Mouse (Mus musculus) T-helper 2 cell (primary cell): ENCODE data around the gene Mrgprd.

Source experiments
- in situ Hi-C: fragments of 300-600 bp; cut with MboI, MseI; formaldehyde crosslinking; loops from one replicate; pipeline ENCODE4 v1.15.1; 2025; ENCODE audit warnings: high pct_unique_total_duplicates

Gene Mrgprd

DNA sequence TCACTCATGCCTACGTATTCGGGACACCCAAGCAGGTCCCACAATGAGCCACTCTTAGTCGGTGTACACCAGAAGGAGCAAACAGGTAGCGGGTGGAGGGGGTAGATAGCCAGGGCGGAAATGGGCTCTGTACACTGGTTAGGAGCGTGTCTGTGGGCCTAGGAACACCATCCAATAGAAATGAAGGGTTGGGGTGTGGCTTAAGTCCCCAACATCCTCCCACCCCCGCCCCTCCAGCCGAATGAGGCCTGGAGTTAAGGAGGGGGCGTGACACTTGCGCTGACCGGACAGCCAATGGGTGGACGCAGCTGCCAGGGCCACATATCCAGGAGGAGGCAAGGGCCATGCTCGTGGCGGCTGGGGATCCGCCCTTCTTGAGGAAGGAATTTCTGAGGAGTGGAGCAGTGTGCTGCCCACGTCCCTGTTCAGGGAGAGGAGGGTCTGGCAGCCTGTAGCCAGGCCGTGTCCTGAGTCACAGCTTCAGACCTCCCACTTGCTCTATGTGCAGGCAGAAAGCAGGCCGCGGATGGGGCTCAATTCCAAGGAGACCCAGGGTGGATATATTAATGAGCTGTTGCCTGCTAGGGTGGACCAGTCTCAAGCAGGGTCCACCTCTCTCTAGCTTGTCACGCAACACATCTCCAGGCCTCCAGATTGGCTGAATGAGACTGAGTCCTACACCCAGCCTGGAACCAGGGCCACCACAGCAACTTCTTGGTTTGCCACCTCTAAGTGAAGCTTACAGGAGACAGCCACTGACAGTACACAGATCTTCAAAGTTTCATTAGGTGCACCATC lies 11.9 kb upstream of the Mrgprd start:
- in situ Hi-C loops, result no loop called here

DNA sequence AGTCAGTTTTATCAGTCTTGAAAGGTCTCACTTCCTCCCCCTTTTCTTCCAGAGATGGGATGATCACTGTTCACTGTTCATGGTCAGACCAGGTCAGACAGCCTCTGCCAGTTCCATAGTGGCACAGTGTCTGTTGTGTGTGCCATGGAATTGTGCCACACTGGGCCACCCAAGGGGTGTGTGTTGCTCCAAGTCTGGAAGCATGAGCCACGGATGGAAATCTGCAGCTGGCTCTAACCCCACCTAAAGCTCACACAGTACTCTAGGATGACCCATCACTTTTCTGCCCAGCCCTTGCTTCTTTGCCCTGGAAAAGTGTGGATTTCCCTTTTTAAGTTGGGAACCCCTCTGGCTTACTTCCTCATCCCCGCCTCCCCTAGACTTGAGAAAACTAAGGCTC lies 10.5 kb upstream of the Mrgprd start:
- in situ Hi-C loops, result no loop called here

DNA sequence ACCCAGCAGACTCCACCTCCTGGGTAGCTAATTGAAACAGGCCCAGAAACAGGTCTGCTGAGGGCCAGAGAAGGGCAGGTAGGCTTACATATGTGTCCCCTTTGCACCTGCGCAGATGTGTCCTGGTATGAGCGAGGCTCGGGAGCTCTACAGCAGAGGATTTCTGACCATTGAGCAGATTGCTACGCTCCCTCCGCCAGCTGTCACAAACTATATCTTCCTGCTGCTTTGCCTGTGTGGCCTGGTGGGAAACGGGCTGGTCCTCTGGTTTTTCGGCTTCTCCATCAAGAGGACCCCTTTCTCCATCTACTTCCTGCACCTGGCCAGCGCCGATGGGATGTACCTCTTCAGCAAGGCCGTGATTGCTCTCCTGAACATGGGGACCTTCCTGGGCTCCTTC lies 7.0 kb upstream of the Mrgprd start:
- in situ Hi-C loops, result no loop called here

DNA sequence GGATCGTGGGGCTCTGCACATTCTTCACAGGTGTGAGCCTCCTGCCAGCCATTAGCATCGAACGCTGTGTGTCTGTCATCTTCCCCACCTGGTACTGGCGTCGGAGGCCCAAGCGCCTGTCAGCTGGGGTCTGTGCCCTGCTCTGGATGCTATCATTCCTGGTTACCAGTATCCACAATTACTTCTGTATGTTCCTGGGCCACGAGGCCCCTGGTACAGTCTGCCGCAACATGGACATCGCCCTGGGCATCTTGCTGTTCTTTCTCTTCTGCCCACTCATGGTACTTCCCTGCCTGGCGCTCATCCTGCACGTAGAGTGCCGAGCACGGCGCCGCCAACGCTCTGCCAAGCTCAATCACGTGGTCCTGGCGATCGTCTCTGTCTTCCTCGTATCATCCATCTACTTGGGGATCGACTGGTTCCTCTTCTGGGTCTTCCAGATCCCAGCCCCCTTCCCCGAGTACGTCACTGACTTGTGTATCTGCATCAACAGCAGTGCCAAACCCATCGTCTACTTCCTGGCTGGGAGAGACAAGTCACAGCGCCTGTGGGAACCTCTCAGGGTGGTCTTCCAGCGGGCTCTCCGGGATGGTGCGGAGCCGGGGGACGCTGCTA lies 6.5 kb upstream of the Mrgprd start:
- in situ Hi-C loops, result no loop called here

DNA sequence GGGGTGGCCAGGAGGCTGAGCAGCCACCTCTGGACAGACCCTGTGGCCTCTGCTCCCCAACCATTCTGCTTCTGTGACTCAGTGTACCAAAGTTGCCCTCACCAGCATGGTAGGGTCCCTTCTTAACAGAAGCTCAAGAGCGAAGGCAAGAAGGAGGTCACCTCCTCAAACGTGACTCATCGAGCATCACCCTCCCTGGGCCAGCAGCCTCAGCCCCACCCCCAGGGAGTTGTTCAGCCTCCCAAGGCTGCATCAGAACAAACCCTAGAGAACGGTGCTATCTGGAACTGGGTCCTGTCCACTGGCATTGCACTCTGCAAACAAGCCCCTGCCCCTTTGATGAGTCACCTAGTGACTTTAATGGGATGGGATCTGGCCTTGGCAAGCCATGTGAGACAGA lies 5.8 kb upstream of the Mrgprd start:
- in situ Hi-C loops, result no loop called here

DNA sequence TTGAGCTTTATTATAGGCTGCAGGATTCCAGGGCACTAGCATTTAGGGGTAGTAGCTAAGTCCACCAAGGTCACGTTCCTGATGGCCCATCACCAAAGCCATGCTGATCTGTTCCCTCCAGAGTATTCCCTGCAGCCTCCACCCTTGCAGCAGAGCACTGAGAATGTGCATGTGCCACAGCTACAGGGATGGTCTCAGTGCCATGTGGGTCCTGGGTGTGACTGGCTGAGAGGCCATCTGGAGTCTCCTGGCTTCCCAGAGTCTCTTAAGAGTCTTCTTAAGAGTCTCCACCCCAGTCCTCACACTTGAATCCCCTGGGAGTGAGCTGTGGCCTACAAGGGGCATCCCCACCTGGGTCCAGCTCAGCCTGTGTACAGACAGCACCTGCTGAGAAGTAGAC lies 4.8 kb upstream of the Mrgprd start:
- in situ Hi-C loops, result no loop called here

DNA sequence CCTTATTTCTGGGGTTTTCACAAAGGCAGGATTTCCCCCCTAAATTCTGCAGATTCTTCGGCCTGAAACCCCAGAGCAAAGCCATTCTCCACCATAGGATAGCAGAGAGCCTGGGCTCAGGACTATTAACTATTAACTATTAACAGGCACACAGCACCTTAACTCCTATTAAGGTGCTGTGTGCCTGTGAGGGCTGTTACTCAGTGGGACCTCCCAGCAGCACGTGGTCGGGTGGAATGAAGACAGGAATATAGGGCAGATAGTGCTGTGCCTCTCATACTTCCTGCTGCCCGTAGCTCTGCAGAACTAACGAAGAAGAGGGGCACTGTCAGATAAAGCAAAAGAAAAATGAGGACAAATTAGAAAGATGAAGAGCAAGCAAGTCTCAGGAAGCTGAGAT lies 4.1 kb upstream of the Mrgprd start:
- in situ Hi-C loops, result no loop called here

DNA sequence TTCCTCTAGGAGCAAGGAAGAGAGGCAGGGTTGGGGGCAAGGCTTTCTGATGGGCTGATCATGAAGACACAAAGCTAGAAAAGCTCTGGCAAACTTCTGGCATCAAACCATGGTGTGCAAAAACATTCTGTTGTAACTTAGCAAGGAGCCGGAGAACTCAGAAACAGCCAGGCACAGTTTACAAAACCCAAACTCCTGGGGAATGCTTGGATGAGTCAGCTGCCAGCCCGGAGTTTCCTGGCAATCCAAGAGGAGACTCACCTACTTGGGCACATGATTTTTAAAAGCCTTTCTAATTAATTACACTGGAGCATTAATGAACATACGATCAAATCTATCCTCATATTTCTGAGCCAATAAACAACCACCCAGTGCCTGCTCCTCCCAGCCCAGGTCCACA lies 2.5 kb upstream of the Mrgprd start:
- in situ Hi-C loops, result no loop called here

DNA sequence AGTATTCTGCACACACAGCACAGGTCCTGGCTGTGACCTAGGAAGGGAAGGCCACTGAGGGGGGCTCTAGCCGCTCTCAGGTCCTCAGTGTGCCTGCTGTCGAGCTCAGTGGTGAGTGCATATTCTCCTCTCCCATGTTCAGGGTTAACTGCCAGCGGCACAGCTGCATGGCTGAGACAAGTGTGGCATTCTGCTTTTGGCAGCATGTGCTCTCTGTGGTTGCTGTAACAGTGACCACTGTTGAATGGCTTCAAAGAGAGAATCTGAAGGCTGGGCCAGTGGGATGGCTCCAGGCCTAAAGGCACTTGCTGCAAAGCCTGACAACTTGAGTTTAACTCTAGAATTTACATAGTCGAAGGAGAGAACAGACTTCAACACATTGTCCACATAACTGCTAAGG lies 2.9 kb downstream of the Mrgprd start:
- in situ Hi-C loops, result no loop called here

DNA sequence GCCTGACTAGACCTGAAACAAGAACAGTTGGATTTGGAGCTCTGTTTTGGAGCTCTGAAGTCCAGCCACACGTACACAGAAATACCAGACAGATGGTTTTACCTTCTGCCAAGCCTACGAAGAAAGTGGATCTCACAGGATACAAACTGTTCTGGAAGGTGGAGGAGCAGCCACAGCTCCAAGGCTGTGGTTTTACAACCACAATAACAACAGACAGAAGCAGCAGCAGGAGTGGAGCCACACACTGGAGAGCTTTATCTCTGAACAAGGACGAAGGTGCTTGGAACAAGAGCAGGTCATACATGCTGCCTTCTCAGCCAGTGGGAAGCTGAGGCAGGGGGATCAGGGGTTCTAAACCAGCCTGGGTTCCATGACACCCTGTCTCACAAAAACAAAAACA lies 4.8 kb downstream of the Mrgprd start:
- in situ Hi-C loops, result no loop called here

DNA sequence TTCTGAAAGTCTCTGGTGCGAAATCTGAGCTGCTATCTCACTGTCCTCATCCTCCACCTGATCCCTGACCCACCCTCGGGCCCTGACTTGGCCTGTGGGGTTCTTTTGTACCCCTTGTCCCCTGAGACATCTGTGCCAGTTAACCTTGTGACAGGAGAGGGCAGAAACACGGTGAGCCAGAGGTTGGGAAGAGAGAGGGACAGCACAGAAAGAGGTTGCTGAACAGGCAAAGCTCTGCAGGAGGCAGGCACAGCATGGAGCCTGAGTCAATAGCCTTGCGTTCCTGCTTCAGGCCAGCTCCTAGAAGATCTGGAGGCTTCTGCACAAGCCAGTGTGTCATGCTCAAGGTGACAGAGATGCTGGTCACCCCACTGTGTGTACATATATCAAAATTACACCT lies 9.0 kb downstream of the Mrgprd start:
- in situ Hi-C loops, result no loop called here

DNA sequence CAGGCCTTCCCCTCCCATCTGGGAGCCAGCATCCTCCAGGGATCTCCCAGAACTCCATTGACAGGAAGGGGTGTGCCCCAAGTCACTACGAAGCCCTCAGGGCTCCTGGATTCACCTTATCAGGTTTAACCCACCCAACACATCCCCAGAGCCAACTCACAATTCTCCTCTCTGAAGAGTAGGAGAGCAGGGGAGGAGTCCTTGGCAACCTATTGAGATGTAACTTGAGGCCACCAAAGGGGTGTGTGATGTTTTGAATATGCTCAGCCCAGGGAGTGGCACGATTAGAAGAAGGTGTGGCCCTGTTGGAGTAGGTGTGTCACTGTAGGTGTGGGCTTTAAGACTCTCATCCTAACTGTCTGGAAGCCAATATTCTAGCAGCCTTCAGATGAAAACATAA lies 11.1 kb downstream of the Mrgprd start:
- in situ Hi-C loops, result no loop called here

DNA sequence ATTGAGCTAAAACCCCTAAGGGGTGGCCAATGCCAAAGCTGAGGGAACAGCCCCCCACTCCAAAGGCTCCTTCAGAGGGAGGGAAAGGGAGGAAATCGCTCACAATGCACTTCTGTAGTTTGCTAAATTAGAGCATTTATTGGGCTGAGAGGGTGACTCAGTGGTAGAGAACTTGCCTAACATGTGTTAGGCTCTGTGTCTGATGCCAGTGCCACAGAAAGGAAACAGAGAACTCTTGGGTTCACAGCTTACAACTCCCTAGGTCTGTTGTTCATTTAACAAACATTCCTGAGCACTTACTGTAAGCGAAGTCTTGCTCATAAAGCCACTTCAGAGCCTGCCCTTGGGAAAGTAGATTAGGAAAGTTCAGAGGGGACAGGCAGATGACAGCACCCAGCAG lies 15.3 kb downstream of the Mrgprd start:
- in situ Hi-C loops, result no loop called here

DNA sequence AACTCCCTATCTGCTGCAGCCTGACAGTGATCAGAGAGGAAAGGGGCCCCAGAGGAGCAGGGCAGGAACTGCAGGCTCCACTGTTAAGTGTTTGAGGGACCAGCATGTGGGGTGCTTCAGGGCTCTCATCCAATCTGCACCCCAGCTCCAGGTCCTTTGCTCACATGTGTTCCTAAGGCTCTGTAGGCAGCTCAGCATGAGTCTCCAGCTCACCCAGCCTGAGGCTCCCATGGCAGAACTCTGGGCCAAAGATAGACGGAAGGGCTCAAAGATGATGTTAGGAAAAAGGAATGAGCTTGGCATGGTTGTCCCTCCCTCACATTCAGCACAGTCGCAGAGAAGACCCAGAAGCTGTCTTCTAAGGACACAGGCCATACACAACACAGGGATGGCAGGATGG lies 16.0 kb downstream of the Mrgprd start:
- in situ Hi-C loops, result no loop called here

DNA sequence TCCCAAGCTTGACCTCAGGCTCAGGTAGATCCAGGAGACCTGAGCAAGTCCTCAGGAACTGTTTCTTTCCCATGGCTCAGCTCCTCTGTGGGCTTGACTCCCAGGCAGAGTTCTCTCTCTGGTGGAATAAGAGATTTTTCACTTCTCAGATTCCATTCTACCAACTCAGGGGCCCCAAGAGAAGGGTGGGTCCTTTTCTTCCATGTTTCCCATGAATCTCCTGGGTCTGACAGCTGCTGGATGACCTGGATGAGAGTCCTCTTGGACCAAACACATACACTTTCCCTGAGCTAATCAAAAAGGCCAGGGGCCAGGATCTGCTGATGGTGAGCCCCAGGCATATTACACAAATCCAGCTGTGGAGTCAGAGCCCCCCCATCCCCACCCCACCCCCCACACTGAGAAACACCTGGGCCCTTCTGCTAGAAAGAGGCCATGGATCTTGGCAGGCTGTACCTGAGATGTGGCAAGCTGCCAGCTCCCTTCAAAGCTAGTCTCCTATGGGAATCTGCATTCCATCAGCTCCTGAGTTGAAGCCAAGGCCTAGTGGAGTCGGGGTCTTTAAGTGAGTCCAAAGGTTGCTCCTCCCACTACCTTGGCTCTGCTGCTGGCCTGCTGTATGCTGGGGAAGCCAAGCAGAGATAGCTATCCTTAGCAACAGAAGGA lies 17.9 kb downstream of the Mrgprd start:
- in situ Hi-C loops, result no loop called here

DNA sequence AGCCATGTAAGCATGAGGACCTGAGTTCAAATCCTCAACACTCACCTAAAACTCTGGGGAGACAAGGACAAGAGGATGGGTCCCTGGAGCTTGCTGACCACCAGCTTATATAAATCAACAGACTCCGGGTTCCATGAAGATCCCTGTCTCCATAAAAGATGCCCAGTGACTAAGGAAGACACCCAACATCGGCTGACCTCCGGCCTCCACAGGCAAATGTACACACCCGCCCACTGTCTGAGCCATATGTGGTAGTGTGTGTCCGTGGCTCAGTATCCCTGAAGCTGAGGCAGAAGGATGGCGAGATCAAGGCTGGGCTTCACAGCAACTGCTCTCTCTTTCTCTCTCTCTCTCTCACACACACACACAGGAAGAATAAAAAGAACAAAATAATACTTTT lies 19.3 kb downstream of the Mrgprd start:
- in situ Hi-C loops, result no loop called here

DNA sequence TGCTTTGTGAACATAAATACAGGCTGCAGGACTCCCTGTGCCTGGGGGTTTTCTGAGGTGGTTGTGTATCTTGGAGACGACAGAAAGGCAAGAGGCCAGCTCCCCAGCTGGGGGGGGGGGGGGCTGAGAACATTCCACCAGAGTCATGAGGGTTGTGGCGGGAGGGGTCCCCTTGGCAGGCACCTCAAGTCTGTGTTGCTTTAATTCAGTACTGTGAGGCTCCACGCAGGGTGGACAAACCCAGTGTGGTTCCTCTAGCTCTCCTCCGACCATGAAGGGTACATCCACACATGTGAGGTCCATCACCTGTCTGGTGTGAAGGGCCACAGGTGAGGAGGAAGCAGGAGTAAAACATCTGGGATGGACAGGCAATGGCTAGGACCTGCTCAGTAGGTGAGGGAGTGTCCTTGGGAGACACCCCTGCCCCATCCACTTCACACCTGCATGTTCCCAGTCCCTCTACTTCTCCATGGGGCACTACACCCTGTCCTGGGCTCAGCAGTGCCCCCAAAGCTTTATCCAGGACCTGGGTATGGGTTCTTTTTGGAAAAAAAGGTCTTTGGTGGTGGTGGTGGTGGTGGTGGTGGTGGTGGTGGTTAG lies 19.9 kb downstream of the Mrgprd start:
- in situ Hi-C loops, result loop anchor here (5.0 kb wide), 1 partner anchor 77 kb away; no protein-coding TSS in a partner anchor

DNA sequence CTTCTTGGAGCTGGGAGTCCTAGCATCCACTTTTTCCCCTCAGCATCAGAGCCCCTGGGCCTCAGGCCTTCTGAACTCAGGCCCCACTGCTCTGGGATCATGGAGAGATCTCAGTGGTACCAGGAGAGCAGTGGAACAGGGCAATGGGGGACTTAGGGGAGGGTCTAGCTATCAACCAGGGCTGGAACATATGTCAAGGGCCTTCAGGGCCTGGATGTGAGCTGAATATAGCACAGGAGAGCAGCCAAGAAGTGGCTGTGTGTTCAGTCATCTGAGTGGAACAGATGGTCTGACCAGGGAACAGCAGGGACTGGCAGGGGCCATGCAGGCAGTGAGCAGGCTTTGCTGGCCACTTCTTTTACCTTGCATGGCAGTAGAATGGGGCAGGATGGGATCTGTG lies 20.6 kb downstream of the Mrgprd start:
- in situ Hi-C loops, result loop anchor here (5.0 kb wide), 1 partner anchor 78 kb away; no protein-coding TSS in a partner anchor

DNA sequence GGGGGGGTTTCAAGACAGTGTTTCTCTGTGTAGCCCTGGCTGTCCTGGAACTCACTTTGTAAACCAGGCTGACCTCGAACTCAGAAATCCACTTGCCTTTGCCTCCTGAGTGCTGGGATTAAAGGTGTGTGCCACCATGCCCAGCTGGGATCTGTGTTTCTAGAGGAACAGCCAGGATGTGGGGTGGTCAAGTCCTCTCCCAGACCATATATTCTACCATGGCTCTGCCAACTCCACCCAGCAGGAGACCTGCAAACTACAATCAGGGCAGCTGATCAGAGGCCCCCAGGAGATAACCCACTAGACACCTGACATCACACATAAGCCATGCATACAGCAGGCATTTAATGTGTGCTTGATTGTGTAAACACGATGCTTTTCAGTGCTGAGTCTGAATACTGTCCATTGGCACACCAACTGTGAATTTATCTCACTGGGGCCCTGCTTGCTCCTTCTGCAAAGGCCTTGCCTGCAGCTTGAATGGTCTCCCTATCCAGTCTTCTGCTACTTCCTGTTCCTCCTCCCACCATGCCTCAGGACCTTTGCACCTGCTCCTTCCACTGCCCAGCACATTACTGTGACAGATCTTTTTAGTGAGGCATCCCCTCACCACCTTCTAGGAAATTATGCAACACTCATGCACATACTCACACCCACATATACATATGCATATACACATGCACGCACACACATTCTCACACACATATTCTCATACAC lies 21.1 kb downstream of the Mrgprd start:
- in situ Hi-C loops, result loop anchor here (5.0 kb wide), 1 partner anchor 78 kb away; no protein-coding TSS in a partner anchor

DNA sequence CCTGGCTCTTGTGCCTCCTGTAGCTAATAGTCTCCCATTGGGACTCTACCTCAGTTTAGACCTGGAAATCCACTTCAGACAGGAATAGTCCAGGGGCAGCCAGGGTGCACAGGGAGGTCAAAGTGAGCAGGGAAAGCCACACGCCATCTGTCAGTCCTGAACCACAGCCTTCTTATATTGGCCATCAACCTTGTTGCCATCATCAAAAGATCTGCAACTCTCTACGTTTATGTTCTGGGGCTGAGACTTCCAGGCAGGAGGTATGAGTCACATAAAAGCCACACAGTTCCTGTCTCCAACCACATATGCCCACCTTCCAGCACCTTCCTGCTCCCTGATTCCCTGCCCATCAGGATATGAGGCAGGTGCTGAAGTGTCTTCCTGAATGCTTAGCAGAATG lies 23.3 kb downstream of the Mrgprd start:
- in situ Hi-C loops, result loop anchor here (5.0 kb wide), 1 partner anchor 81 kb away; no protein-coding TSS in a partner anchor

DNA sequence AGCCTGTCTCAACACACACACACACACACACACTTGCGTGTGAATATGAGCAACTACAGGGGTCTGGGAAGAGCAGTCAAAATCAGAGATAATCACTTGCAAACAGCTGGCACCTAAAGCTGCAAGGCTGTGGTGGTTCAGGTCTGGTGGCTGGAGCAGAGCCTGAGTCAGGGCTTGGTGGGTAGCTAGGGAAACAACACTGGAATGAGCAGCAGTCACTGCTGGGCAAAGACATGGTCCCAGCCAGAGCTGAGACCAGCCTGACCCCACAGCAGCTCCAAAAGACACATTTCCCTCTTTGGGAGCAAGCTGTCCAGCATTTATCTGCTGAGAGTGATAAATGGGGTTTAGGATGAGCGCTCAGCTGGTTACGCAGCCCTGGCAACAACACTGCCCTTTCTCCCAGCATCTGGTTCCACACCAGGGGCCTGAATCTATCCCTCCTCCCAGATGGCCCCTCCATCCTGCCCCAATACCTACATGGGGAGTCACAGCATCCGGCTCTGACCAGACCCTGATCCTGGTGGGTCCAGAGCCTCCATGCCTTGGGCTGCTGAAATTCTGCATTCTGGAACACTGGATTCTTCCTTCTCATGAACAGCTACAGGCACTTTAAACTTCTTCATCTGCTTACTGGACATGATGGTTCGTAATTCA lies 25.7 kb downstream of the Mrgprd start:
- in situ Hi-C loops, result no loop called here
